Mouse (Mus musculus): ENCODE measurements around the gene Auh.

DNA sequence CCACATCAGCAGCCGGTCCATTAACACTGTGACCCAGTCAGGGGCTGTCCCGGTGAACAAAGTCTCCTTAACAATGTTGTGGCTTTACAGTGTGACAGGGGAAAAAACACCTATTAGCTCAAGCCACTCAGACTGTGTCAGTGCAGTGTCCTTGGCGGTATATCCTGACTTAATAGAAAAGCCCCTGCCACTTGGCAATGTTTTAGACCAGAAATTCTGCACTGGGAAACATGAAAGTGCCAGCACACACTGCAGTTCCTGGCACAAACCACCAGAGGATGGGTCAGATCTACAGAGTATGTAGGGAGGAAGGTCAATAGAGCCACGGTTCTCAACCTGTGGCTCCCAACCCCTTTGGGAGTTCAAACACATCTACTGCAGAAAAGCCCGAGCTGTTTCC lies 138.6 kb downstream of the Auh start:
- TF ChIP-seq CTCF (conservative IDR thresholded peaks at IDR 0.05; ENCODE audit: insufficient read depth, insufficient read length, low read depth, low read length) (no peak), POLR2A (IDR thresholded peaks at IDR 0.05; ENCODE audit: low read depth, low read length) (no peak)
